Mouse (Mus musculus): ENCODE results near the gene Fxyd1.

GRCm38 (mm10) chr7:31040281-31041022, 16.5 kb downstream of the Fxyd1 start:
- TF ChIP-seq CTCF (IDR thresholded peaks at IDR 0.05; ENCODE audit: borderline replicate concordance, extremely low read depth, insufficient read depth, insufficient read length) = no peak
- TF ChIP-seq POLR2A (IDR thresholded peaks at IDR 0.05; ENCODE audit: borderline replicate concordance, extremely low read depth, insufficient read depth, insufficient read length, poor library complexity, severe bottlenecking) = no peak

All from brain, embryonic 14.5 days (tissue).